8 mouse cellular contexts compared by ENCODE assay signal in genomic region chr4:98108676-98109016, GRCm38 (mm10).
DNase-seq lines count a peak whose midpoint lies in the region; ATAC-seq and TF ChIP-seq lines count a peak whose summit lies in the region.

No protein-coding gene starts in this region.

- H3K36me3 ChIP-seq in kidney, adult 2 months (ENCODE audit: control insufficient read depth, insufficient read depth, low read length): no peaks in the 10 kb centered on the region; the same call in 1 of the 2 replicates
- peaks cover 8% of the 10 kb centered on the region; the same call in 1 of the 2 replicates for H3K36me3 ChIP-seq in heart, postnatal 0 days (replicated peaks; ENCODE audit: control insufficient read depth, insufficient read depth, low read length)

- no peaks in the 10 kb centered on the region; the same call in 1 of the 2 replicates for H3K27me3 ChIP-seq in kidney, adult 2 months (replicated peaks; ENCODE audit: control insufficient read depth, insufficient read depth, low read length)
- no peaks in the 10 kb centered on the region for H3K27me3 ChIP-seq in heart, postnatal 0 days (ENCODE audit: control insufficient read depth, insufficient read depth, low read length)

- no peak overlapping the region for H3K4me3 ChIP-seq in kidney, adult 2 months (ENCODE audit: insufficient read depth, low read depth, low read length)
- H3K4me3 ChIP-seq in cortical plate, adult 2 months (ENCODE audit: insufficient read depth, low read length): no peak overlapping the region
- no peak overlapping the region for H3K4me3 ChIP-seq in heart, postnatal 0 days (ENCODE audit: low read depth, low read length)

- WGBS in kidney, adult 2 months: 58% methylated on average over 4 of the region's 4 CpGs
- 34% methylated on average over 4 of the region's 4 CpGs for WGBS in heart, postnatal 0 days

- TF ChIP-seq CTCF in kidney, adult 2 months (conservative IDR thresholded peaks at IDR 0.05; ENCODE audit: insufficient read depth, insufficient read length, low read depth, low read length): no peak
- TF ChIP-seq CTCF in cortical plate, adult 2 months (IDR thresholded peaks at IDR 0.05; ENCODE audit: extremely low read depth, insufficient read depth, low read length): no peak
- no peak for TF ChIP-seq CTCF in heart, postnatal 0 days (IDR thresholded peaks at IDR 0.05; ENCODE audit: low read depth)

- TF ChIP-seq POLR2A in kidney, adult 2 months (IDR thresholded peaks at IDR 0.05; ENCODE audit: low read depth, low read length): no peak
- TF ChIP-seq POLR2A in cortical plate, adult 2 months (IDR thresholded peaks at IDR 0.05; ENCODE audit: extremely low read depth, insufficient read depth, low read length): no peak

- TF ChIP-seq EP300 in heart, postnatal 0 days (IDR thresholded peaks at IDR 0.05; ENCODE audit: low read depth): no peak

- no peak overlapping the region for H3K9ac ChIP-seq in heart, postnatal 0 days (replicated peaks; ENCODE audit: low read depth, low read length)

- H3K4me2 ChIP-seq in heart, postnatal 0 days (ENCODE audit: low read depth, low read length): no peak overlapping the region

- peak; percentile 54; the same call in 1 of the 2 replicates for ATAC-seq in heart, postnatal 0 days (ENCODE audit: insufficient read depth, low read depth)

- DNase-seq in kidney, adult 2 months: no peak
- no peak for DNase-seq in kidney, adult 18-20 months
- no peak for DNase-seq in heart, postnatal 0 days (ENCODE audit: low spot score)
- DNase-seq in lung, postnatal 25 days (ENCODE audit: low spot score): peak; percentile 47
- no peak for DNase-seq in urinary bladder, adult 2 months (ENCODE audit: low spot score)
- no peak for DNase-seq in right cerebral cortex, postnatal 4 days
- no peak for DNase-seq in cerebellum, adult 11-12 months

- 0 out of 2 replicates have a peak overlapping the region, but pooled peaks have one; percentile 16 for H3K27ac ChIP-seq in kidney, adult 2 months (ENCODE audit: insufficient read depth, low read depth, low read length)
- peak overlapping the region; percentile 73; the same call in 1 of the 2 replicates for H3K27ac ChIP-seq in cortical plate, adult 2 months (ENCODE audit: insufficient read depth, low read length)
- H3K27ac ChIP-seq in heart, postnatal 0 days (ENCODE audit: low read depth): peak overlapping the region; percentile 59

- no peaks in the 10 kb centered on the region for H3K9me3 ChIP-seq in heart, postnatal 0 days (replicated peaks; ENCODE audit: control insufficient read depth, low read length)

- peaks cover 26% of the 10 kb centered on the region; the same call in 1 of the 2 replicates for H3K4me1 ChIP-seq in kidney, adult 2 months (ENCODE audit: control insufficient read depth, insufficient read depth, low read length)
- H3K4me1 ChIP-seq in cortical plate, adult 2 months (ENCODE audit: control insufficient read depth, insufficient read depth, low read length): peaks cover 2% of the 10 kb centered on the region; the same call in 1 of the 2 replicates
- peaks cover 34% of the 10 kb centered on the region for H3K4me1 ChIP-seq in heart, postnatal 0 days (ENCODE audit: control insufficient read depth, insufficient read depth)

Comparison
In these comparisons a context has a peak if more than half of its experiments do, and no peak if none do; other contexts are left out.
1. H3K27ac ChIP-seq: peak in every context shown above with its lines; median percentile 73 in cortical plate, adult 2 months; 59 in heart, postnatal 0 days; 16 in kidney, adult 2 months.